Mouse (Mus musculus) liver, postnatal 0 days (tissue): Measurements from ENCODE around the gene Hsp90ab1.

Source experiments
- CTCF ChIP-seq: sonication (generic); IDR thresholded peaks from 2 replicates; pipeline ENCODE4 v1.5.1; 2016; ENCODE audit warnings: antibody characterized with exemption, low read depth
- EP300 ChIP-seq: IDR thresholded peaks from 2 replicates; pipeline ENCODE4 v1.6.1; 2016; ENCODE audit warnings: antibody characterized with exemption, low read depth, mild to moderate bottlenecking

DNA sequence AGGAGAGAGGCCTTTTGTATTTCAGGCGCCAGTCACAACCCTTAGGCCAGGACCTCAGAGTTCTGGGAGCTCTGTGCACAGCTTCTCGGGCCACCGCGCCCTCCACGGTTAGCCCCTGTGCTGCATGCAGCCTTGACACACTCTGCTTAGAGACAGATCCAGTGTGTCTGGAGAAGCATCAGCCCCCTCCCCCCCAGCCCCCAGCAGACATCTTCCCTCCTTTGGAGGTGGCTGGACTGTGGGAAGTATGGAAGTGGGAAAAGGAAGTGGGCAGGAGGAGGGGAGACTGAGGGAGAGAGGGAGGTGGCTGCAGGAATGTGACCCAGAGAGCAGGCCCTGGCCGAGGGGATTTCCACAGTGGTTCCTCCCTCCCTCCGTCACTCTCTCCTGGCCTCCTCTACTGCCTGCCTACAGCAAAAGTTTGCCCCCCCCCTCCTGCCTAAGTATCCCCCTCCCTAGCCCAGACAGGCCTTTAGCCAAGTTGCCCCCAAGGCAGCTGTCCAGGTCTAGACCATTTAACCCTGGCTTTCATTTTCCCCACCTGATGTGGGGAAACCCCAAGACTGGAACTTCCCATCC, 15.7 kb downstream of the Hsp90ab1 start:
- TF ChIP-seq CTCF (no peak), EP300 (no peak)
